Mouse (Mus musculus) thymus, adult 18-20 months (tissue): ENCODE measurements around the gene Dennd2c.
"Not testable (repeated sequence)": the region's sequence is repeated elsewhere in the genome, so short reads cannot be mapped to it uniquely, and the experiment has no call there.

Source experiments
- DNase-seq, 2 experiments: peaks; one replicate each; pipeline ENCODE4 v3.0.0; 2022; ENCODE audit warnings: mixed read lengths in 2 of 2

Gene Dennd2c

GRCm38 (mm10) chr3:103123636-103124035, 21.2 kb downstream of the Dennd2c start:
- no peak for DNase-seq

GRCm38 (mm10) chr3:103126138-103126537, 23.7 kb downstream of the Dennd2c start:
- DNase-seq: no peak

- DNase-seq: no peak
These were observed 24.8 kb downstream of the Dennd2c start for GRCm38 (mm10) chr3:103127177-103127576.

GRCm38 (mm10) chr3:103127721-103128120, 25.3 kb downstream of the Dennd2c start:
- DNase-seq: no peak

GRCm38 (mm10) chr3:103128251-103128650, 25.8 kb downstream of the Dennd2c start:
- no peak for DNase-seq

- DNase-seq: no peak
These were observed 27.2 kb downstream of the Dennd2c start for GRCm38 (mm10) chr3:103129367-103130159.

GRCm38 (mm10) chr3:103130236-103130751, 27.9 kb downstream of the Dennd2c start:
- no peak for DNase-seq

GRCm38 (mm10) chr3:103133098-103133497, 30.7 kb downstream of the Dennd2c start:
- DNase-seq: no peak

GRCm38 (mm10) chr3:103136414-103137077, 34.1 kb downstream of the Dennd2c start:
- no peak for DNase-seq

GRCm38 (mm10) chr3:103139047-103139446, 36.6 kb downstream of the Dennd2c start:
- DNase-seq: no peak

- DNase-seq: not testable (repeated sequence)
These were observed 37.9 kb downstream of the Dennd2c start for GRCm38 (mm10) chr3:103140095-103140838.

GRCm38 (mm10) chr3:103141287-103141686, 38.9 kb downstream of the Dennd2c start:
- DNase-seq: no peak

- no peak for DNase-seq
These were observed 40.0 kb downstream of the Dennd2c start for GRCm38 (mm10) chr3:103142366-103142765.

GRCm38 (mm10) chr3:103145336-103145735, 42.9 kb downstream of the Dennd2c start:
- DNase-seq: no peak

- DNase-seq: no peak
These were observed 43.4 kb downstream of the Dennd2c start for GRCm38 (mm10) chr3:103145791-103146190.

- DNase-seq: no peak
These were observed 44.1 kb downstream of the Dennd2c start for GRCm38 (mm10) chr3:103146330-103147166.

GRCm38 (mm10) chr3:103147775-103148174, 45.4 kb downstream of the Dennd2c start:
- no peak for DNase-seq

GRCm38 (mm10) chr3:103148941-103149340, 46.5 kb downstream of the Dennd2c start:
- DNase-seq: peak in 1 of 2 experiments; percentile 29

- no peak for DNase-seq
These were observed 51.4 kb downstream of the Dennd2c start for GRCm38 (mm10) chr3:103153761-103154160.

- no peak for DNase-seq
These were observed 57.0 kb downstream of the Dennd2c start for GRCm38 (mm10) chr3:103159232-103159900.

- peak; percentile 41 to 56 for DNase-seq
These were observed 67.4 kb downstream of the Dennd2c start for GRCm38 (mm10) chr3:103169771-103170170.
